Mouse (Mus musculus) C2C12 (cell line): ENCODE measurements around the gene Bace1.

Experiments
- CTCF ChIP-seq: IDR thresholded peaks from one replicate; pipeline ENCODE4 v1.5.1; 2011; ENCODE audit not compliant: control insufficient read depth, insufficient read depth, insufficient read length
- MAX ChIP-seq: IDR thresholded peaks from one replicate; pipeline ENCODE4 v1.6.1; 2011; ENCODE audit warnings: mild to moderate bottlenecking, control low read depth

DNA sequence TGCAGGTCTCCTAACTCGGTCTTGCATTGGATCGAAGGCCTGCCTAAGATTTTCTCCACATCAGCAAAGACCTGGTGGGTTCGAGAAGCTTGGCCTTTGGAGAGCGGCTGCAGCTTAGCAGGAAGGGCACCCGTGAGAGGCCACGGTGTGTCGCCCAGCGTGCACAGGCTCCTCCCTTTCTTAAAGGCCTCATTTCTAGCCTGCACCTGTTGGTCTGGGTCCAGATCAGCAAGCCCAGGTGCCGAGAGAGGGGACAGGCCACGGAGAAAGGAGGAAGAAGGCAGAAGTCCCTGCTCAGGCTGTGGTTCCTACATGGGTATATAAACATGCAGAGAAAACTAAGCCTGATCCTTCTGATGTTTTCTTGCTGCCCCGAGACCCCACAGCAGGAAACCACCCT lies 31.0 kb upstream of the Bace1 start:
- no peak for TF ChIP-seq CTCF
- TF ChIP-seq MAX = no peak
